Comparison of ENCODE assay signal across 12 mouse cellular contexts in genomic region chr5:100915411-100915810, GRCm38 (mm10).
DNase-seq lines count a peak whose midpoint lies in the region; ATAC-seq lines count a peak whose summit lies in the region.
"Had no signal": no experiment of that assay in that cellular context is flagged by ENCODE, and none has a peak within 500 bp of the region (broad histone marks: within the 10 kb centered on the region; RNA-seq: fewer than 3 reads in every experiment).

No protein-coding gene starts in this region.

- H3K4me3 ChIP-seq in limb, embryonic 13.5 days, result no peak overlapping the region
- H3K4me3 ChIP-seq in limb, embryonic 10.5 days, result no peak overlapping the region
- no peak overlapping the region for H3K4me3 ChIP-seq in liver, embryonic 12.5 days
- H3K4me3 ChIP-seq: embryonic facial prominence, embryonic 13.5 days; embryonic facial prominence, embryonic 15.5 days; erythroblast, embryonic 14.5 days; forebrain, embryonic 10.5 days; forebrain, embryonic 12.5 days had no signal

- H3K9ac ChIP-seq in limb, embryonic 13.5 days, result no peak overlapping the region
- H3K9ac ChIP-seq in liver, embryonic 12.5 days, result no peak overlapping the region
- H3K9ac ChIP-seq: embryonic facial prominence, embryonic 13.5 days; embryonic facial prominence, embryonic 15.5 days; forebrain, embryonic 12.5 days had no signal

- no peak for DNase-seq in limb, embryonic 10.5 days (ENCODE audit: low spot score)
- peak; percentile 74 for DNase-seq in 416B (ENCODE audit: low read depth)
- peak; percentile 6 for DNase-seq in T-cell, adult 2 months (ENCODE audit: low spot score)

- no peak overlapping the region for H3K27ac ChIP-seq in limb, embryonic 13.5 days
- H3K27ac ChIP-seq in limb, embryonic 10.5 days, result no peak overlapping the region
- H3K27ac ChIP-seq in liver, embryonic 12.5 days, result no peak overlapping the region
- H3K27ac ChIP-seq: embryonic facial prominence, embryonic 13.5 days; embryonic facial prominence, embryonic 15.5 days; forebrain, embryonic 10.5 days; forebrain, embryonic 12.5 days had no signal

- no peaks in the 10 kb centered on the region for H3K9me3 ChIP-seq in limb, embryonic 13.5 days
- no peaks in the 10 kb centered on the region for H3K9me3 ChIP-seq in limb, embryonic 10.5 days (replicated peaks)
- no peaks in the 10 kb centered on the region for H3K9me3 ChIP-seq in liver, embryonic 12.5 days (replicated peaks)
- H3K9me3 ChIP-seq: embryonic facial prominence, embryonic 13.5 days; embryonic facial prominence, embryonic 15.5 days; forebrain, embryonic 10.5 days; forebrain, embryonic 12.5 days had no signal

- H3K36me3 ChIP-seq in limb, embryonic 13.5 days, result no peaks in the 10 kb centered on the region
- H3K36me3 ChIP-seq in limb, embryonic 10.5 days, result no peaks in the 10 kb centered on the region
- no peaks in the 10 kb centered on the region for H3K36me3 ChIP-seq in liver, embryonic 12.5 days
- H3K36me3 ChIP-seq: embryonic facial prominence, embryonic 13.5 days; embryonic facial prominence, embryonic 15.5 days; forebrain, embryonic 10.5 days; forebrain, embryonic 12.5 days had no signal

- H3K4me1 ChIP-seq in limb, embryonic 13.5 days, result no peaks in the 10 kb centered on the region
- no peaks in the 10 kb centered on the region for H3K4me1 ChIP-seq in limb, embryonic 10.5 days
- H3K4me1 ChIP-seq in liver, embryonic 12.5 days, result no peaks in the 10 kb centered on the region
- H3K4me1 ChIP-seq: embryonic facial prominence, embryonic 13.5 days; embryonic facial prominence, embryonic 15.5 days; forebrain, embryonic 10.5 days; forebrain, embryonic 12.5 days had no signal

- ATAC-seq in limb, embryonic 13.5 days (ENCODE audit: low FRiP score, low read depth), result 0 out of 2 replicates have a peak, but pooled peaks have one; percentile 2
- no peak for ATAC-seq in megakaryocyte-erythroid progenitor cell, adult 5-6 weeks (replicated peaks; ENCODE audit: low FRiP score, low TSS enrichment, poor library complexity, severe bottlenecking)
- ATAC-seq in liver, embryonic 12.5 days, result no peak
- ATAC-seq: Patski had no signal

- WGBS in limb, embryonic 13.5 days, result 45% methylated on average over 5 of the region's 5 CpGs
- 49% methylated on average over 5 of the region's 5 CpGs for WGBS in limb, embryonic 10.5 days
- 25% methylated on average over 5 of the region's 5 CpGs for WGBS in liver, embryonic 12.5 days (ENCODE audit: insufficient replicate concordance)

- no peak overlapping the region for H3K4me2 ChIP-seq in limb, embryonic 13.5 days (replicated peaks)
- no peak overlapping the region for H3K4me2 ChIP-seq in liver, embryonic 12.5 days
- H3K4me2 ChIP-seq: embryonic facial prominence, embryonic 13.5 days; embryonic facial prominence, embryonic 15.5 days; forebrain, embryonic 12.5 days had no signal

- peaks cover 24% of the 10 kb centered on the region for H3K27me3 ChIP-seq in limb, embryonic 13.5 days
- peaks cover 9% of the 10 kb centered on the region; the same call in 1 of the 2 replicates for H3K27me3 ChIP-seq in limb, embryonic 10.5 days (ENCODE audit: low read depth, poor library complexity, severe bottlenecking)
- peaks cover 5% of the 10 kb centered on the region; the same call in 1 of the 2 replicates for H3K27me3 ChIP-seq in liver, embryonic 12.5 days (replicated peaks)
- H3K27me3 ChIP-seq: embryonic facial prominence, embryonic 15.5 days had no signal
